Mouse (Mus musculus) stomach, postnatal 0 days (tissue): ENCODE results near the gene Clasp1.

ENCODE experiments used
- CTCF ChIP-seq: IDR thresholded peaks from 2 replicates; pipeline ENCODE4 v1.5.1; 2016; ENCODE audit warnings: antibody characterized with exemption, low read depth, mild to moderate bottlenecking, moderate library complexity
- EP300 ChIP-seq: optimal IDR thresholded peaks from 2 replicates; pipeline ENCODE3; 2016; ENCODE audit warnings: antibody characterized with exemption

DNA sequence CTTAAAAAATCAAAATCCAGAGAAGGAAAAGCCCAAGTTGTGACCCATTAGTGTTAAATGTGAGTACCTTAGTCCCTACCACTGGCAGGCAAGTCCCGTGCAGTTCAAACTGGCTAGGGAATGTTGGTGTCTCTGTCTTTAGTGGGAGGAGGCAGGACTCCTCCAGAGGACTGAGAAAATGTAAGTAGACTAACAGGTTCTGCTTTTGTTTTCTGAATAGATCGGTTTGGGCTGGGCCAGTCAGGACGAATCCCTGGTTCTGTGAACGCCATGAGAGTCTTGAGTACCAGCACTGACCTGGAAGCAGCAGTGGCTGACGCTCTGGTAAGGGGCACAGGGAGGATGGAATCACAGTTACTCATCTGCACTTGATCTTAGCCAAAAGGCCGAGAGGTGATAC, 150.2 kb downstream of the Clasp1 start:
- TF ChIP-seq CTCF (no peak), EP300 (no peak)
